Mouse (Mus musculus): ENCODE data around the gene Sntg2. TPM values are rescaled to one million over a fixed set of nuclear protein-coding genes. Genes with fewer than 3 reads are reported as not detected.
A peak's percentile ranks its signal among the peaks of the same experiment; 100 is the strongest.

The Sntg2 gene
- total RNA-seq, 2 experiments from 2014 or later: 2.8 to 3.8 TPM

DNA sequence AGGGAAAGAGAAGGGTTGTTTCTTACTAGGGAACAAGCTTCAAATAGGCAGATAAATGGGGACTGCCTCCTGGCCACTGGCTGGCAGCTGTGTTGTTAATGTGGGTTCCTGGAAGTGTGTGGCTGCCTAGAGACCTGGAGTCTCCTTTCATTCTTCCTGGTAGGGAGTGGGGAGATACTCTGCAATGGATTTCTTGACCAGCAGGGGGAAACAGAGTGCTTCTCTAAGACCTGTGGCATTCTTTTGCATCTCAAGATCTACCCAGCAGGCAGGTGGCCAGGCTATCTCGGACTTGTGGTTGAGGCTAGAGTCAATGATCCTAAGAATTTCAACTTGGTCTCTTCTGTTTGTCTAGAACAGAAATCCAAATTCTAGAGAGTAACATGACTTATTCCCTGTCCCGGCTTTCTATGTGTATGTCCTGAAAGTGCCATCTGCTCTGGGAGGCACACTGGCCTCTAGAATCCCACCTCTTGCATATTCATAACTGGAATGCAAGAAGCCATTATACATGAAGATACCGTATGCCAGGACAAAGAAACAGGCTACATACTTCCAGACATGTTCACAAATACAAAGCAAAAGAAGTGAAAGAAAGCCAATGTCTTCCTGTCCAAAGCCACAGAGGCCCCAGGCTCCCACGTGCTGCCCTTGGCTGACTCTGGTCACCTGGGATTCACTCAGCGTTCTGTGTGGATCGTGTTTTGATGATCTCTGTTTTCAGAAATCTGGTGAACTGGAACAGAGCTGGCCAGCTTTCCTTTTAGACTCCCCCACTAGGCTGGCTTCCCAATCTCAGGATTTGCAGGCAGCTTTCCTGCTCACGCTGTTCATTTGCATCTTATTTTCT lies 244.4 kb downstream of the Sntg2 start:
- peak in 1 of 2 experiments; percentile 12 for DNase-seq (ENCODE audit: low spot score in 2 of 2)

Other genes starting within 250 kb of the Sntg2 start
- not detected for gene Tpo, start 240.8 kb downstream of the Sntg2 start, total RNA-seq (2021)
- gene Tmem18, start 211.1 kb upstream of the Sntg2 start, total RNA-seq (2021): 10 to 100 TPM; 30.1 to 31.0 TPM

Data from adrenal gland, postnatal 4 days (tissue).